In genomic region chr13:111044328-111045002, GRCm38 (mm10) we compare ENCODE assay signal across 10 mouse cellular contexts.
DNase-seq lines count a peak whose midpoint lies in the region; ATAC-seq and TF ChIP-seq lines count a peak whose summit lies in the region.
"Had no signal": no experiment of that assay in that cellular context is flagged by ENCODE, and none has a peak within 500 bp of the region (broad histone marks: within the 10 kb centered on the region; RNA-seq: fewer than 3 reads in every experiment).

No protein-coding gene starts in this region.

- 33% methylated on average over 10 of the region's 10 CpGs for WGBS in heart, embryonic 10.5 days

- H3K36me3 ChIP-seq in heart, embryonic 10.5 days, result no peaks in the 10 kb centered on the region
- H3K36me3 ChIP-seq: embryonic facial prominence, embryonic 12.5 days had no signal

- no peak for TF ChIP-seq POLR2A in brain, embryonic 14.5 days (IDR thresholded peaks at IDR 0.05; ENCODE audit: borderline replicate concordance, extremely low read depth, insufficient read depth, insufficient read length, poor library complexity, severe bottlenecking)

- H3K27ac ChIP-seq in heart, embryonic 10.5 days, result no peak overlapping the region
- H3K27ac ChIP-seq: embryonic facial prominence, embryonic 12.5 days; macrophage had no signal

- peak; percentile 92 for DNase-seq in heart, adult 11 months
- DNase-seq in heart, embryonic 10.5 days (ENCODE audit: low spot score), result no peak
- peak; percentile 59 for DNase-seq in brain, embryonic 14.5 days (ENCODE audit: low read depth)
- DNase-seq in layer of hippocampus, adult 18-20 months (ENCODE audit: low spot score in 2 of 2), result peak; percentile 71 to 89
- DNase-seq in thymus, postnatal 0 days (ENCODE audit: low spot score), result no peak
- DNase-seq in cerebellum, postnatal 25 days, result no peak
- no peak for DNase-seq in kidney, postnatal 25 days

- no peaks in the 10 kb centered on the region for H3K27me3 ChIP-seq in heart, embryonic 10.5 days (ENCODE audit: insufficient read depth, poor library complexity, severe bottlenecking)
- H3K27me3 ChIP-seq: embryonic facial prominence, embryonic 12.5 days had no signal

- H3K4me1 ChIP-seq in heart, embryonic 10.5 days, result peaks cover 21% of the 10 kb centered on the region; the same call in 1 of the 2 replicates

- ATAC-seq in megakaryocyte progenitor cell, adult 5-6 weeks (replicated peaks; ENCODE audit: poor library complexity), result peak; percentile 87

- no peaks in the 10 kb centered on the region for H3K9me3 ChIP-seq in heart, embryonic 10.5 days
- H3K9me3 ChIP-seq: embryonic facial prominence, embryonic 12.5 days had no signal

- H3K4me3 ChIP-seq in heart, embryonic 10.5 days, result no peak overlapping the region
- H3K4me3 ChIP-seq: embryonic facial prominence, embryonic 12.5 days had no signal

- no peak for TF ChIP-seq CTCF in brain, embryonic 14.5 days (IDR thresholded peaks at IDR 0.05; ENCODE audit: borderline replicate concordance, extremely low read depth, insufficient read depth, insufficient read length)

Comparison
In these comparisons a context has a peak if more than half of its experiments do, and no peak if none do; other contexts are left out.
1. DNase-seq: peak in heart, adult 11 months (single experiment), brain, embryonic 14.5 days (single experiment) and layer of hippocampus, adult 18-20 months (2 of 2); none in heart, embryonic 10.5 days (single experiment), thymus, postnatal 0 days (single experiment), cerebellum, postnatal 25 days (0 of 2) and kidney, postnatal 25 days (0 of 2).